Mouse (Mus musculus) olfactory bulb, adult 2 months (tissue): ENCODE results near the gene Hmbs. TPM values are rescaled to one million over a fixed set of nuclear protein-coding genes. Genes with fewer than 3 reads are reported as not detected.
A peak's percentile ranks its signal among the peaks of the same experiment; 100 is the strongest.

ENCODE experiments used
- H3K27ac ChIP-seq: fragments of 200-500 bp; 2 replicates; pipeline ENCODE4 v1.5.1; 2012; ENCODE audit warnings: low read depth, low read length; ENCODE audit not compliant: insufficient read depth
- H3K4me1 ChIP-seq: fragments of 200-500 bp; 2 replicates; pipeline ENCODE4 v1.6.1; 2012; ENCODE audit warnings: low read length; ENCODE audit not compliant: control insufficient read depth, insufficient read depth
- H3K4me3 ChIP-seq: fragments of 200-500 bp; 2 replicates; pipeline ENCODE4 v1.5.1; 2012; ENCODE audit warnings: mild to moderate bottlenecking, low read depth, low read length, moderate library complexity; ENCODE audit not compliant: insufficient read depth
- CTCF ChIP-seq: fragments of 200-500 bp; IDR thresholded peaks from 2 replicates; pipeline ENCODE4 v1.5.1; 2012; ENCODE audit warnings: low read depth, mild to moderate bottlenecking, low read length, moderate library complexity; ENCODE audit not compliant: insufficient read depth
- POLR2A ChIP-seq: fragments of 200-500 bp; IDR thresholded peaks from 2 replicates; pipeline ENCODE4 v1.6.1; 2012; ENCODE audit warnings: mild to moderate bottlenecking, low read depth, low read length, moderate library complexity; ENCODE audit not compliant: insufficient read depth
- WGBS: fragments of 180-500 bp; shearing (Covaris S2); methylation state at CpG from one replicate; pipeline ENCODE4 v1.1.7; 2018; 5-methylcytosine and 5-hydroxymethylcytosine counted together
- polyA plus RNA-seq: library from polyadenylated mRNA; stranded (reverse); fragments of >200 nt; gene quantifications from 2 replicates; pipeline ENCODE4 v1.2.4, GENCODE M21; 2012; ENCODE audit warnings: low replicate concordance; ENCODE audit not compliant: missing spikeins, insufficient read depth, insufficient read length

Gene Hmbs
- polyA plus RNA-seq, 1 experiment = not detected

GRCm38 (mm10) chr9:44336093-44336406 lies 8.0 kb downstream of the Hmbs start:
- no peak for TF ChIP-seq CTCF
- H3K27ac ChIP-seq = no peak overlapping the region

GRCm38 (mm10) chr9:44335331-44336092 lies 8.5 kb downstream of the Hmbs start:
- Histone ChIP-seq H3K4me1 (peaks cover 7% of the 10 kb centered on the region), H3K27ac (no peak overlapping the region), H3K4me3 (peak overlapping the region; percentile 93)
- TF ChIP-seq CTCF (no peak), POLR2A (no peak)
- under 1% methylated on average over 50 of the region's 50 CpGs for WGBS

More at GRCm38 (mm10) chr9:44336093-44336406, 8.0 kb downstream of the Hmbs start:
- peak overlapping the region; percentile 93 for H3K4me3 ChIP-seq
- peaks cover 7% of the 10 kb centered on the region for H3K4me1 ChIP-seq
- 2% methylated on average over 5 of the region's 5 CpGs for WGBS

- Histone ChIP-seq H3K4me1 (peaks cover 7% of the 10 kb centered on the region), H3K4me3 (peak within 1 kb of the TSS; percentile 93), H3K27ac (peak within 1 kb of the TSS; percentile 65)
- under 1% methylated on average over 90 of the region's 91 CpGs for WGBS
- no peak for TF ChIP-seq CTCF
- peak; percentile 100 for TF ChIP-seq POLR2A
Measured at GRCm38 (mm10) chr9:44334396-44335330, 9.4 kb downstream of the Hmbs start, which contains the start of gene H2afx. Gene H2afx, plus strand, starts transcription at chr9:44334694.

GRCm38 (mm10) chr9:44332918-44333638 lies 10.9 kb downstream of the Hmbs start:
- Histone ChIP-seq H3K4me3 (no peak overlapping the region), H3K4me1 (peaks cover 7% of the 10 kb centered on the region), H3K27ac (no peak overlapping the region)
- TF ChIP-seq POLR2A (no peak), CTCF (no peak)
- WGBS = 93% methylated on average over 13 of the region's 13 CpGs

- no peak for TF ChIP-seq POLR2A
- no peak for TF ChIP-seq CTCF
- Histone ChIP-seq H3K4me1 (peaks cover 8% of the 10 kb centered on the region), H3K27ac (no peak overlapping the region), H3K4me3 (no peak overlapping the region)
- WGBS = 95% methylated on average over 6 of the region's 6 CpGs
Measured at GRCm38 (mm10) chr9:44330736-44331135, 13.3 kb downstream of the Hmbs start.

GRCm38 (mm10) chr9:44327926-44328325 lies 16.1 kb downstream of the Hmbs start:
- TF ChIP-seq POLR2A (no peak), CTCF (no peak)
- H3K4me1 ChIP-seq = peaks cover 8% of the 10 kb centered on the region
- H3K27ac ChIP-seq = no peak overlapping the region
- WGBS = 84% methylated on average over 5 of the region's 5 CpGs
- no peak overlapping the region for H3K4me3 ChIP-seq

- peak overlapping the region; percentile 78 for H3K4me3 ChIP-seq
- TF ChIP-seq POLR2A (no peak), CTCF (no peak)
- WGBS = under 1% methylated on average over 22 of the region's 22 CpGs
- H3K4me1 ChIP-seq = peaks cover 8% of the 10 kb centered on the region
- peak overlapping the region; percentile 66 for H3K27ac ChIP-seq
Measured at GRCm38 (mm10) chr9:44327064-44327711, 16.8 kb downstream of the Hmbs start.

- TF ChIP-seq POLR2A (peak; percentile 40; the same call in 1 of the 2 replicates), CTCF (no peak)
Measured at GRCm38 (mm10) chr9:44326371-44327063, 17.5 kb downstream of the Hmbs start.

More at GRCm38 (mm10) chr9:44326371-44327063, 17.5 kb downstream of the Hmbs start:
- peak overlapping the region; percentile 78 for H3K4me3 ChIP-seq
- peak overlapping the region; percentile 84 for H3K27ac ChIP-seq
- WGBS = under 1% methylated on average over 38 of the region's 38 CpGs
- peaks cover 8% of the 10 kb centered on the region for H3K4me1 ChIP-seq
